Mouse (Mus musculus) embryonic facial prominence, embryonic 13.5 days (tissue): ENCODE data around the gene Rho. TPM values are rescaled to one million over a fixed set of nuclear protein-coding genes. Genes with fewer than 3 reads are reported as not detected.

Experiments used
- ATAC-seq: fragments of 200-750 bp; cut with Nextera tagmentation; 2 replicates; pipeline ENCODE4 v1.8.0; 2017; ENCODE audit warnings: low read depth; ENCODE audit not compliant: insufficient number of reproducible peaks, insufficient read depth, low FRiP score, low TSS enrichment
- H3K27ac ChIP-seq: fragments of 300-500 bp; sonication (generic); 2 replicates; pipeline ENCODE4 v1.5.1; 2015; ENCODE audit warnings: moderate library complexity, mild to moderate bottlenecking, inconsistent platforms
- H3K27me3 ChIP-seq: fragments of 300-500 bp; sonication (generic); 2 replicates; pipeline ENCODE4 v1.6.1; 2015; ENCODE audit warnings: mild to moderate bottlenecking, inconsistent platforms
- H3K36me3 ChIP-seq: fragments of 300-500 bp; sonication (generic); 2 replicates; pipeline ENCODE4 v1.6.1; 2015; ENCODE audit warnings: mild to moderate bottlenecking, inconsistent platforms
- H3K4me1 ChIP-seq: fragments of 300-500 bp; sonication (generic); 2 replicates; pipeline ENCODE4 v1.6.1; 2015; ENCODE audit warnings: inconsistent platforms
- H3K4me2 ChIP-seq: fragments of 300-500 bp; sonication (generic); 2 replicates; pipeline ENCODE4 v1.6.1; 2015; ENCODE audit warnings: moderate library complexity, mild to moderate bottlenecking, inconsistent platforms
- H3K4me3 ChIP-seq: fragments of 300-500 bp; sonication (generic); 2 replicates; pipeline ENCODE4 v1.5.1; 2015; ENCODE audit warnings: mild to moderate bottlenecking, inconsistent platforms
- H3K9ac ChIP-seq: fragments of 300-500 bp; sonication (generic); 2 replicates; pipeline ENCODE4 v1.6.1; 2015; ENCODE audit warnings: mild to moderate bottlenecking, inconsistent platforms
- H3K9me3 ChIP-seq: fragments of 300-500 bp; sonication (generic); 2 replicates; pipeline ENCODE4 v1.6.1; 2016; ENCODE audit warnings: inconsistent platforms
- WGBS: fragments of 180-500 bp; shearing (Covaris S2); methylation state at CpG from one replicate; pipeline ENCODE4 v1.1.7; 2015; ENCODE audit warnings: mixed read lengths; 5-methylcytosine and 5-hydroxymethylcytosine counted together
- polyA plus RNA-seq: library from polyadenylated mRNA; unstranded; fragments of >200 nt; fragmentation: Nextera tagmentation; extraction: Ambion mirVana; gene quantifications from 2 replicates; pipeline ENCODE4 v1.2.1, GENCODE M21; 2015

Rho gene
- 0.14 and 0.43 TPM in 2 replicates for polyA plus RNA-seq

DNA sequence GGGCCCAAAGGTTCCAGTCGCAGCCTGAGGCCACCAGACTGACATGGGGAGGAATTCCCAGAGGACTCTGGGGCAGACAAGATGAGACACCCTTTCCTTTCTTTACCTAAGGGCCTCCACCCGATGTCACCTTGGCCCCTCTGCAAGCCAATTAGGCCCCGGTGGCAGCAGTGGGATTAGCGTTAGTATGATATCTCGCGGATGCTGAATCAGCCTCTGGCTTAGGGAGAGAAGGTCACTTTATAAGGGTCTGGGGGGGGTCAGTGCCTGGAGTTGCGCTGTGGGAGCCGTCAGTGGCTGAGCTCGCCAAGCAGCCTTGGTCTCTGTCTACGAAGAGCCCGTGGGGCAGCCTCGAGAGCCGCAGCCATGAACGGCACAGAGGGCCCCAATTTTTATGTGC lies at the start of gene Rho:
Rho (plus strand) TSS at position 110 of the 400 bp plus-strand sequence.
- H3K9me3 ChIP-seq: no peaks in the 10 kb centered on the region
- no peaks in the 10 kb centered on the region for H3K27me3 ChIP-seq
- peaks cover 17% of the 10 kb centered on the region for H3K4me1 ChIP-seq
- H3K4me2 ChIP-seq: no peak within 1 kb of the TSS
- no peak within 1 kb of the TSS for H3K27ac ChIP-seq
- ATAC-seq: no peak
- H3K9ac ChIP-seq: no peak within 1 kb of the TSS
- no peak within 1 kb of the TSS for H3K4me3 ChIP-seq
- H3K36me3 ChIP-seq: no peaks in the 10 kb centered on the region
- WGBS: 86% methylated on average over 14 of the region's 14 CpGs

DNA sequence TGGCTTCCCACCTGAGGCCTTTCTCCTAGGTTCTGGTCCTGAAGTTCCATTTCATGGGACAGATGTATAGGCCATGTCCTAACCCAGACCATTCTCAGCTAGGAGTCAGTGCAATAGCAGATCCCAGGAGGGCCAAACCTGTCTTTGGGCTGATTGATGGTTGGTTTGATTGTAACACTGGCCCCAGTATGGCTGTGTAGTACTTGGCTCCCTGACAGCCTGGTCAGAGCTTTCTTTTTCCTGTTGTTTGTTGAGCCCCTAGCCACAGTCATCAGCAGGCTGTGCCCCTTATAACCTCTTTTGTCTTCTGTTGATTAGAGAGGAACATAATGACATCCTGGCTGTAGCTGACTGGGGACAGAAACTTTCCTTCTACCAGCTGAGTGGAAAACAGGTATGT lies 47.5 kb upstream of the Rho start:
- no peak overlapping the region for H3K4me3 ChIP-seq
- no peak overlapping the region for H3K27ac ChIP-seq
- peaks cover 51% of the 10 kb centered on the region for H3K36me3 ChIP-seq
- H3K9me3 ChIP-seq: peaks cover 5% of the 10 kb centered on the region; the same call in 1 of the 2 replicates
- H3K27me3 ChIP-seq: no peaks in the 10 kb centered on the region
- no peak overlapping the region for H3K9ac ChIP-seq
- no peak overlapping the region for H3K4me2 ChIP-seq
- ATAC-seq: no peak
- H3K4me1 ChIP-seq: peaks cover 11% of the 10 kb centered on the region

DNA sequence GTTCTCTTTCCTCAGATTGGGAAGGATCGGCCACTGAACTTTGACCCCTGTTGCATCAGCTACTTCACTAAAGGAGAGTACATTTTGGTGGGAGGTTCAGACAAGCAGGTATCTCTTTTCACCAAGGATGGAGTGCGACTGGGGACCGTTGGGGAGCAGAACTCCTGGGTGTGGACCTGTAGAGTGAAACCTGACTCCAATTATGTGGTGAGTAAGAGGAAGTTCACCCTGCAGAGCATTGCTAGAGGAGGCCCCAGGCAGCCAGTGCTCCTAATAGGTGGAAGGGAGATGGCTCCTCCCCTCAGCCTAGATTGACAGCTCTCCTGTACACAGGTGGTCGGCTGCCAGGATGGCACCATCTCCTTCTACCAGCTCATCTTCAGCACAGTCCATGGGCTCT lies 44.7 kb upstream of the Rho start:
- peaks cover 51% of the 10 kb centered on the region for H3K36me3 ChIP-seq

DNA sequence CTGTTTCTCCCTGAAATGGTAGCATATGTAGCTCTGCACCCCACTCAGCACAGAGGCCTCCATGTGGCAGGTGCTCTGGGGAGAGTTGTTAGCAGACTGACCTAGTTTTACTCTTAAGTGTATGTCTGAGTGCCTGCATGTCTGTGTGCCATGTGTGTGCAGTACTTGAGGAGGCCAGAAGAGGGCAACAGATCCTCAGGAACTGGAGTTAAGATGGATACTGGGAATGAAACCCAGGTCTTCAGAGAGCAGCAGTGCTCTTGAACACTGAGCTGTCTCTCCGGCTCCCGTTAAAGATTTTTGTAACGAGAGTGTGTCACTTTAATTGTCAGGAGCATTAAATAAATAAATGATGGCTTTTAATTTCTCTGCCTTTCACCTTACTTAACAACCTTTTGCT lies 43.3 kb upstream of the Rho start:
- H3K4me3 ChIP-seq: no peak overlapping the region
- 98% methylated on average over 3 of the region's 3 CpGs for WGBS
- H3K9ac ChIP-seq: no peak overlapping the region
- no peak overlapping the region for H3K27ac ChIP-seq
- no peak for ATAC-seq
- peaks cover 21% of the 10 kb centered on the region for H3K4me1 ChIP-seq
- peaks cover 59% of the 10 kb centered on the region for H3K36me3 ChIP-seq
- H3K27me3 ChIP-seq: no peaks in the 10 kb centered on the region
- H3K4me2 ChIP-seq: no peak overlapping the region
- peaks cover 5% of the 10 kb centered on the region; the same call in 1 of the 2 replicates for H3K9me3 ChIP-seq

More for the DNA sequence above, 44.7 kb upstream of the Rho start:
- Histone ChIP-seq H3K4me2 (no peak overlapping the region), H3K4me1 (peaks cover 17% of the 10 kb centered on the region), H3K27me3 (no peaks in the 10 kb centered on the region), H3K4me3 (no peak overlapping the region), H3K9me3 (peaks cover 5% of the 10 kb centered on the region; the same call in 1 of the 2 replicates), H3K27ac (0 out of 2 replicates have a peak overlapping the region, but pooled peaks have one; percentile 3), H3K9ac (no peak overlapping the region)
- WGBS: 50% methylated on average over 4 of the region's 4 CpGs
- 0 out of 2 replicates have a peak, but pooled peaks have one; percentile 30 for ATAC-seq

DNA sequence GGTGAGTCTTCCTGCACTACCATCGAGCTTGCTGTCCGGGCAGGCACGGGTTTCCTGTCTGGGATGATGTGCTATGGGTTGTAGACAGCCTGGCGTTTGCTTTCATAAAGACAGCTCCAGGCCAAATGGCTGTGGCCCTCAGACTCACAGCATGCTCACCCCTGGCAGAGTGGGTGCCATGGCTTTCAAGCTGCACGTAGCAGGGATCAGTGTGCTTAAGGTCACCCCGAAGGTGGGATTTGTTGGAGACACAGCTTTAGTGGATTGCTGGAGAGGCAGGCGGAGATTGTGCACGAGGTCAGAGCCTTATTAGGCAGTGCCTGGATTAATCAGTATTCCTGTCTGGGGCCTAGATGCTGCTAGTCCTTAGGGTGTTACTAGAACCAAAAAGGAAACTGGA lies 40.9 kb upstream of the Rho start:
- peaks cover 68% of the 10 kb centered on the region for H3K36me3 ChIP-seq

DNA sequence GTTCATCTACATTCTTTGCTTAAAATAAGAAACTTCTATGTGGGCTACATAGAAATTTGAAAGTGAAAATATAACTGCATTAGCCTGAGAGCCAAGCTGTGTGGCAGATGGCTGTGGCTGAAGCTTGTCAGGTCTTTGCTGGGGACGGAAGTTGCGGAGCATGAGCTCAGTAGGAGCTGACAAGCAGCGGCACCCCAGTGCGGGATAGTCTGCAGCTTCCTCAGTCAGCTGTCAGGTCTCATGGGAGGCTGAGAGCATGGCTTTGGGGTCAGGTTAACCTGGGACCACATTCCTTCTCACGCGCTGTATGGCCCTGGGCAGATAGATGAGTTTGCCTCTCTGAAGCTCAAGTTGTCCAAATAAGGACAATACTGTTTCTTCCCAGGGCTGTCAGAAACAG lies 40.5 kb upstream of the Rho start:
- Histone ChIP-seq H3K4me3 (no peak overlapping the region), H3K9ac (0 out of 2 replicates have a peak overlapping the region, but pooled peaks have one; percentile 27), H3K4me2 (no peak overlapping the region), H3K36me3 (peaks cover 69% of the 10 kb centered on the region), H3K4me1 (peaks cover 21% of the 10 kb centered on the region), H3K9me3 (peaks cover 5% of the 10 kb centered on the region; the same call in 1 of the 2 replicates), H3K27me3 (no peaks in the 10 kb centered on the region), H3K27ac (no peak overlapping the region)
- 63% methylated on average over 6 of the region's 6 CpGs for WGBS
- no peak for ATAC-seq

More for the DNA sequence above, 40.9 kb upstream of the Rho start:
- Histone ChIP-seq H3K4me2 (no peak overlapping the region), H3K27me3 (no peaks in the 10 kb centered on the region), H3K4me3 (no peak overlapping the region), H3K9ac (no peak overlapping the region), H3K9me3 (peaks cover 5% of the 10 kb centered on the region; the same call in 1 of the 2 replicates), H3K4me1 (peaks cover 21% of the 10 kb centered on the region), H3K27ac (no peak overlapping the region; the same call in 1 of the 2 replicates)
- ATAC-seq: no peak
- 82% methylated on average over 8 of the region's 8 CpGs for WGBS

DNA sequence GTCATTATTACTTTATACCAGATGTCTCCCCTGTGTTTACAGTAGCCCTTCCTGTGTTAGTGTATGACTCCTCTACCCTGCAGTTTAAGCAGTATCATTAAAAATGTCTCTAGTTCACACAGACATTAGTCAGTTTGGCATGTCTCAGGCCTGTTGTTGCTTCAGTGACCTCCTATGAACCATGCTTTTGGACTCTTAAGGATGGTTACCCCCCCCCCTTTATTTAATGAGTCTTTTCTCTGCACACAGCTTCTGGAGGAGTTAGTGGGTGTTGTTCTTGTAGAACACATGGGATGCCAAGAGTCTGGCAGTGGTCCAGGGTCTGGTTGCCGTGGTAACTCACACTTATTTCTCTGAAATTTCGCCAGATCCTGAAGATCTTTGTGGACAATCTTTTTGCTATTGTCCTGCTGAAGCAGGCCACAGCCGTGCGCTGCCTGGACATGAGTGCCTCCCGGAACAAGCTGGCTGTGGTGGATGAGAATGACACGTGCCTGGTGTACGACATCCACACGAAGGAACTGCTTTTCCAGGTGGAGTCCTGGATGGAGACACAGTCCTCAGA lies 40.0 kb upstream of the Rho start:
- H3K9ac ChIP-seq: 0 out of 2 replicates have a peak overlapping the region, but pooled peaks have one; percentile 27
- ATAC-seq: no peak
- peaks cover 18% of the 10 kb centered on the region for H3K4me1 ChIP-seq
- peaks cover 5% of the 10 kb centered on the region; the same call in 1 of the 2 replicates for H3K9me3 ChIP-seq
- 80% methylated on average over 8 of the region's 8 CpGs for WGBS
- H3K4me2 ChIP-seq: no peak overlapping the region
- no peak overlapping the region for H3K27ac ChIP-seq
- H3K36me3 ChIP-seq: peaks cover 74% of the 10 kb centered on the region
- no peak overlapping the region for H3K4me3 ChIP-seq
- H3K27me3 ChIP-seq: no peaks in the 10 kb centered on the region

DNA sequence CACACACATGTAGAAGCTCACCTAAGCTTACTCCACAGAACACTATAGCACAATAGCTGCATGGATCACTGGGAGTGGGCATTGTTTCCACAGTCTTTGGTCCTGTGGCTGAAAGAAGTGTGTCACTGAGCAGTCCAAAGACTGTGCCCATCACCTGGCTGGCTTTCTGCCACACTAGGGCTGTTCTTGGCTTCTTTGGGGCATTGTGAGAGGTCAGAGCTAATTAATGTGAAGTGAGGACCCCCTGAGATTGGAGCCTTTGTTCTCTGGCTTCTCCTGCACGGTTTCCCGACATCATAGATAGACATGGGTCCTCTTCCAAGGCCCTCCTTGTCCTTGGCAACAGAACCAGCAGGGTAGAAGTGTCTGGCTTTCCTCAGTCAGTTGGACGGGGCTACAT lies 39.2 kb upstream of the Rho start:
- Histone ChIP-seq H3K27me3 (no peaks in the 10 kb centered on the region), H3K4me2 (no peak overlapping the region), H3K9me3 (peaks cover 5% of the 10 kb centered on the region; the same call in 1 of the 2 replicates), H3K4me3 (no peak overlapping the region), H3K4me1 (peaks cover 20% of the 10 kb centered on the region), H3K36me3 (peaks cover 68% of the 10 kb centered on the region), H3K9ac (no peak overlapping the region), H3K27ac (no peak overlapping the region)
- ATAC-seq: no peak
- WGBS: 79% methylated on average over 3 of the region's 3 CpGs

DNA sequence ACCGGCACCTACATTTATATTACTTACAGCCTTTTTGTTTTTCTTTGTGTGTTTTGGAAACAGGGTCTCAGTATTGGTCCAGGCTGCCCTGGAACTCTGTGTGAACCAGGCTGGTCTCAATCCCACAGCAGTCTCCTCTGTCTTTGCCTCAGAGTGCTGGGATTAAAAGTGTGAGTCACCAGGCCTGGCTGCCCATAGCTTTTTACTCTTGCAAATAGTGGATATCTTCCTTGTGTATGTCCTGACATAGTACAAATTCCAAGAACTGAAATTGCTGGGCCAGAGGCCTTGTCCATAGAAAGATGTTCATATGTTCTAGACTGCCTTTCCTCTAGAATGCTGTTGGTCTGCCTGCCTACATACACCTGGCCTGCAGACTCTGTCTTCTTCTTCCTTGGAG lies 35.2 kb upstream of the Rho start:
- no peaks in the 10 kb centered on the region for H3K9me3 ChIP-seq
- H3K4me2 ChIP-seq: no peak overlapping the region
- H3K36me3 ChIP-seq: peaks cover 42% of the 10 kb centered on the region
- H3K27me3 ChIP-seq: no peaks in the 10 kb centered on the region
- peaks cover 26% of the 10 kb centered on the region for H3K4me1 ChIP-seq
- no peak overlapping the region for H3K9ac ChIP-seq
- H3K4me3 ChIP-seq: no peak overlapping the region
- 0 out of 2 replicates have a peak overlapping the region, but pooled peaks have one; percentile 33 for H3K27ac ChIP-seq
- ATAC-seq: no peak
- 73% methylated on average over 1 of the region's 1 CpGs for WGBS

DNA sequence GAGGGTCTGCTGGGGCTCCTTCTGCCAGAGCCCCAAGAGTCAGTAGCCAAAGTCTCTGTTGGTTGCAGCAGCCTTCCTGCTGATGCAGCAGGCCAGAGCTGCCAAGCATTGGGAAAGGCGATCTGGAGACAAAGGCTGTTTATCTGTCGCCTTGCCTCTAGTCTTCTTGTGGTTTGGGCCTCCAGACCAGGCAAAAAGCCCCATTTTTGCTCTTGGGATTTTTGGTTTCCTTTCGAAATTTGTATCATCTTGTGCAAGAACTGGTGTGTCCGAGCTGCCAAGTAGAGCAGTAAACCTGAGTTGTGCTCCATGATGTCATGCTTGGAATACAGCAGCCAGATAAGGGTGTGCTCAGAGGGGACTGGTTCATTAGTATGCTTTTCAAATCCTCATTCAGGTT lies 34.4 kb upstream of the Rho start:
- no peaks in the 10 kb centered on the region for H3K9me3 ChIP-seq
- H3K27me3 ChIP-seq: no peaks in the 10 kb centered on the region
- H3K4me1 ChIP-seq: peaks cover 24% of the 10 kb centered on the region
- H3K9ac ChIP-seq: no peak overlapping the region
- H3K27ac ChIP-seq: peak overlapping the region; percentile 66; the same call in 1 of the 2 replicates
- no peak for ATAC-seq
- no peak overlapping the region for H3K4me3 ChIP-seq
- H3K36me3 ChIP-seq: peaks cover 38% of the 10 kb centered on the region
- H3K4me2 ChIP-seq: no peak overlapping the region
- WGBS: 62% methylated on average over 4 of the region's 4 CpGs

DNA sequence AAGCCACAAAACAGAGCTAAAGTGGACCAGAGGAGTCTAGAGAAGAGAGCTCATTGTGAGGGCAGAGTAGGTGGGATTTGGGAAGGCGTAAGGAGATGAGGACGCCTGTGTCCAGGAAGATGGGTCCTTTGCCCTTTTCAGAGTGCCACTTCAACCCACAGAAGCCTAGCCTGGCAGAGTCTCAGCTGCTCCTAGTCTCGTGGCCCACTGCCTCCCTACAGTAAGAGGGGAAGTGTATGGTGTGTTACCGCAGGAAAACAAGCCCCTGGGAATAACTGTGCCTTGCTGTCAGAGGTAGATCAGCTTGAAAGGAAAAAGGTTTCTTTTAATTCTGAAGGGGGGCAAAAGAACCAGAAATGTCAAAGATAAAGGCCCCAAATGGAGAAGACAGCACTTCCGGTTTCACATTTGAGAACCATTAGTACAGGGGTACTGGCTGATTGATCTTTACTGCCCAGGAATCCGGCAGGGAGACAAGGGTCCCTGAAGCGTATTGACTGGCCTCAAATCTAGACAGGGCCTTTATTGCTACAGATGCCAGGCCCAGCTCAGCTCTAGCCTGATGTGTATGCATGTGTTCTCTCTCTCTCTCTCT lies 33.5 kb upstream of the Rho start:
- Histone ChIP-seq H3K9me3 (no peaks in the 10 kb centered on the region), H3K4me1 (peaks cover 22% of the 10 kb centered on the region), H3K27ac (peak overlapping the region; percentile 22; the same call in 1 of the 2 replicates), H3K4me3 (no peak overlapping the region), H3K27me3 (no peaks in the 10 kb centered on the region), H3K4me2 (no peak overlapping the region), H3K9ac (no peak overlapping the region), H3K36me3 (peaks cover 32% of the 10 kb centered on the region)
- 53% methylated on average over 7 of the region's 7 CpGs for WGBS
- no peak for ATAC-seq

DNA sequence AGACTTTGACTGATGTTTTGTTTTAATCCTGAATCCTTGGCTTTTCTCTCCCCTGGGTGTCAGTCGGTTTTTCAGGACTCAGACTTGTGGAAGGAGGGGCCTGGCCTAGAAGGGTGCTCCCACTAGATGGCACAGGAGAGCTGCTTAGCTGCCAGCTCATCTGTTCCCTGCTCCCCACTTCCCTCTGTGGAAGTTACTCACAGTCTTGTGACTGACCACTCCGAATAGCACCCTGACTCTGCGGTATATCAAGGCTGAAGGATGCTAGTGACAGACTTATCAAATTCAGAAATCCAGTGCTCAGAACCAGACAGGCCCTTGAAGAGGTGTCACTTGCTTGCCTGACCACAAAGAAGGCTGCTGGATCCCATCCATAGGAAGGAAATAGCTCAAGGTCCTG lies 30.5 kb upstream of the Rho start:
- Histone ChIP-seq H3K27me3 (no peaks in the 10 kb centered on the region), H3K9ac (no peak overlapping the region), H3K9me3 (no peaks in the 10 kb centered on the region), H3K4me2 (no peak overlapping the region), H3K27ac (no peak overlapping the region), H3K4me1 (peaks cover 25% of the 10 kb centered on the region), H3K36me3 (peaks cover 23% of the 10 kb centered on the region), H3K4me3 (no peak overlapping the region)
- WGBS: 23% methylated on average over 3 of the region's 3 CpGs
- no peak for ATAC-seq
